Mouse (Mus musculus) megakaryocyte, embryonic 14.5 days (primary cell): ENCODE measurements at regions not wholly inside any gene's neighbourhood (a gene's known extent, or its start where the extent isn't known, plus 50 kb on each side); places are given as distances from the start of the nearest gene placed in this dataset.

Experiments used
- FLI1 ChIP-seq: IDR thresholded peaks from 2 replicates; pipeline ENCODE4 v1.6.1; 2012; ENCODE audit warnings: low read length, inconsistent platforms, mixed read lengths
- GATA1 ChIP-seq: IDR thresholded peaks from 3 replicates; pipeline ENCODE4 v1.6.1; 2012; ENCODE audit warnings: mixed read lengths, low read length, inconsistent platforms, borderline replicate concordance

- TF ChIP-seq GATA1 (no peak), FLI1 (no peak)
These were observed 111.3 kb upstream of the Cxxc4 start for GRCm38 (mm10) chr3:134124982-134125381.
